Mouse (Mus musculus) bone marrow macrophage, adult 2 months (primary cell): Measurements from ENCODE around the gene Ncoa3. TPM values are rescaled to one million over a fixed set of nuclear protein-coding genes. Genes with fewer than 3 reads are reported as not detected.

Source experiments
- H3K27ac ChIP-seq: 2 replicates; pipeline ENCODE4 v1.5.1; 2012; ENCODE audit warnings: low read depth, low read length; ENCODE audit not compliant: insufficient read depth
- H3K4me1 ChIP-seq: 2 replicates; pipeline ENCODE4 v1.6.1; 2012; ENCODE audit warnings: low read length; ENCODE audit not compliant: control insufficient read depth, insufficient read depth
- H3K4me3 ChIP-seq: 2 replicates; pipeline ENCODE4 v1.5.1; 2012; ENCODE audit warnings: mild to moderate bottlenecking, low read length, moderate library complexity; ENCODE audit not compliant: insufficient read depth
- CTCF ChIP-seq: IDR thresholded peaks from 2 replicates; pipeline ENCODE4 v1.5.1; 2012; ENCODE audit warnings: low read depth, mild to moderate bottlenecking, low read length, moderate library complexity
- POLR2A ChIP-seq: IDR thresholded peaks from 2 replicates; pipeline ENCODE4 v1.6.1; 2012; ENCODE audit warnings: mild to moderate bottlenecking, low read depth, low read length, borderline replicate concordance
- polyA plus RNA-seq: library from polyadenylated mRNA; stranded (reverse); fragments of >200 nt; gene quantifications from 2 replicates; pipeline ENCODE4 v1.2.4, GENCODE M21; 2012; ENCODE audit not compliant: missing spikeins, insufficient read depth, insufficient read length

Ncoa3 gene
- polyA plus RNA-seq, 1 experiment, result 119 TPM

DNA sequence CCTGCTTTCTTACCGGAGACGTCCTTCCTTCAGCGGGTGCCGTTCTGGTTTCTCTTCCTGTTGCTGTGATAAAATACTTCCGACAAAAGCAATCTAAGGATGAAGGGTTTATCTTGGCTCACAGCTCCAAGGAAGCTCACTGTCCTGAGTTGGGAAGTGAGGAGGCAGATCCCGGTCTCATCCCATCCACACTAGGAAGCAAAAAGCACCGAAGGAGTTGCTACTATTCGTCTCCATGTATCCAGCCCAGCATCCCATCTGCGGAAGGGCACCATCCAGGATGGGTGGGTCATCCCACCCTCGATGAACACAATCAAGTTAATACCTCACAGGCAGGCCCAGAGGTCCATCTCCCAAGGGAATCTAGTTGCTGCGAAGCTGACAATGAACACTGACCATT is 6.9 kb upstream of the Ncoa3 start:
- Histone ChIP-seq H3K4me3 (no peak overlapping the region), H3K27ac (no peak overlapping the region), H3K4me1 (peaks cover 52% of the 10 kb centered on the region)
- no peak for TF ChIP-seq POLR2A
- no peak for TF ChIP-seq CTCF

- no peak; the same call in 1 of the 2 replicates for TF ChIP-seq POLR2A
- TF ChIP-seq CTCF, result no peak
- Histone ChIP-seq H3K27ac (peak overlapping the region; percentile 87), H3K4me1 (peaks cover 51% of the 10 kb centered on the region), H3K4me3 (peak overlapping the region; percentile 51)
These were observed 5.4 kb upstream of the Ncoa3 start for GRCm38 (mm10) chr2:165986921-165987453.

DNA sequence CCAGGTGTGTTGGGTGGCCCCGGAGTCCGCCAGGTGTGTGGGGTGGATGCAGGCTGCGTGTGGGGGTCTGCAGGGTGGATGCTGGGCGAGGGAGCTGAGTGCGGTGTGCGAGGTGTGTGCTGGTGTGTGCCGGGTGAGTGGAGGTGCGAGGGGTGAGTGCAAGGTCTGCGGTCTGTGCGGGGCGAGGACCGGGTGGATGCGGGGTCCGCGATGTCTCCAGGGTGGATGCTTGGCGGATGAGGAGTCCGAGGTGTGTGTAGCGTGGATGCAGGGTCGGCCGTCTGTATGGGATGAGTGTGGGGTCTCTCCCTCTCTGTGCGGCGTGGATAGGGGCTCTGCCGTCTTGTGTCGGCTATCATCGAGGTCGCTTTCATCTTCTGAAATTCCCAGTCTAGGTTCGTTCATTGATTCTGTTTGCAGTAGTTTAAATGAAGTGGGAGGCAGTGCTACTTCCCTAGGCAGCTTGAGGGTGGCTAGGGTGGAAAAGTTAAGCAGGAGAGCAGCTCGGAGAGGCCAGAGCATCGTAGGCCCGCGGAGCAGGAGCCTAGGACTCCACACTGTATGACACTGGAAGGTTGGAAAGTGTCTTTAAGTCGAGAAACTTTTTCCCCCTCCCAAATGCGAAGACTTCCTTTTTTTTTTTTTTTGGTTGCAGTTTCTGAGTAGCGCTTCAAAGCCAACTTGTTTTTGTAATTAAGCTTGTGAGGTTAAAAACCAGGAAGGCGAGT is 901 bp downstream of the Ncoa3 start:
- Histone ChIP-seq H3K4me1 (peaks cover 46% of the 10 kb centered on the region), H3K4me3 (peak overlapping the region; percentile 89), H3K27ac (peak overlapping the region; percentile 83)
- TF ChIP-seq POLR2A, result no peak; the same call in 1 of the 2 replicates
- TF ChIP-seq CTCF, result no peak

GRCm38 (mm10) chr2:165994341-165994740 is 1.9 kb downstream of the Ncoa3 start:
- peaks cover 56% of the 10 kb centered on the region for H3K4me1 ChIP-seq
- H3K4me3 ChIP-seq, result peak overlapping the region; percentile 89
- TF ChIP-seq CTCF (peak; percentile 16; the same call in 1 of the 2 replicates), POLR2A (no peak)
- H3K27ac ChIP-seq, result peak overlapping the region; percentile 83

DNA sequence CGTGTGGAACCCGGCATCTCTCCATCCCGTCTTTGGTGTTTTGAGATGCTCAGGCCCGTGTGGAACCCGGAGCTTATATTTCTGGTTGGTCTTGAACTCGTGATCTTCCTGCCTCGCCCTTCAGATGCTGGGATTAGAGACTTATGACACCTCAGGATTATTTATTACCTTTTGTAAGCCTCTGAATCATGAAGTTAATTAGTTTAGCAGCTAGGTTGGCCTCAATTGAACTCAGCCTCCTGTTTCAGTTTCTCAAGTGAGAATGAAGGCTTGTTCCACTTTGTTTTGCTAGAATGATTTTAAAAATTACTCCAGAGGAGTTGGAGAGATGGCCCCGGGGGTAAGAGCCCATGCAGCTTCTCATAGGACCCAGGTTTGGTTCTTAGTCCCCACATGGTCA is 3.3 kb downstream of the Ncoa3 start:
- Histone ChIP-seq H3K27ac (no peak overlapping the region), H3K4me1 (peaks cover 63% of the 10 kb centered on the region), H3K4me3 (no peak overlapping the region)
- TF ChIP-seq CTCF (no peak), POLR2A (no peak)

DNA sequence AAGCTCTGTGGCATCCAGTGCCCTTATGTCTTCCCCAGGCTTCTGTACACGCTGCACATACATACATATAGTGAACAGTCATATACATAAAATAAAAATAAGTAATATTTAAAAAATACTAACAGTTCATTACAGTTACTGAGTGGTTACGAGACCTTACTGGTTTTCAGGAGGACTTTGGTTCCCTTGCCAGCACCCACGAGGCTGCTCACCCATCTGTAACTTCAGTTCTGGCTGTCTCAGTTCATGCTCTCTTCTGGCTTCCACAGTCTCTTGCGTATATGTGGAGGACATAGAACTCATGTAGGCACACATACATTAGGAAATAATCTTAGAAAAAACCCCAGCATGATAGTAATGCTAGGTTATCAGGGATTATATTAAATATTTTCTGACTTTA is 3.7 kb downstream of the Ncoa3 start:
- no peak for TF ChIP-seq POLR2A
- no peak for TF ChIP-seq CTCF
- Histone ChIP-seq H3K4me1 (peaks cover 64% of the 10 kb centered on the region), H3K27ac (no peak overlapping the region), H3K4me3 (no peak overlapping the region)

GRCm38 (mm10) chr2:165997256-165997967 is 5.0 kb downstream of the Ncoa3 start:
- Histone ChIP-seq H3K4me1 (peaks cover 69% of the 10 kb centered on the region), H3K4me3 (no peak overlapping the region), H3K27ac (peak overlapping the region; percentile 52)
- TF ChIP-seq POLR2A, result no peak
- TF ChIP-seq CTCF, result peak; percentile 25; the same call in 1 of the 2 replicates

DNA sequence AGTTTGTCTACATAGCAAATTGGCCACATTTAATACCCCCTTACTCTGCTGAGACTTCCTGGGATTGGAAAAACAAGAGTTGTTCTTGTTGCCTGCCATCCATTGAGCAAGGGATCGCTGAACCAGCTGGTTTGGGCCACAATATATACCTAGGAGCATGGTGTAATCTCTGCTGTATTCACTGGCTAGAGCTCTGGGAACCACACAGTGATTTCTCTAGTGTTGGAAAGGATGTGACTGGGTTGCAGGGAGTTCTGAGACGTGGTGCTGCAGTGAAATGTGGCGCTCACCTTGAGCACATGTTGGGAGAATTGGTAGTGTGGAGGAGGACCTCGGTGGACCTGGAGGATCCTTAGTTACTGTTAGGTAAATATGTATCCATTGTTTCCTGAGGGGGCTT is 6.5 kb downstream of the Ncoa3 start:
- TF ChIP-seq POLR2A, result no peak
- no peak for TF ChIP-seq CTCF
- no peak overlapping the region for H3K4me3 ChIP-seq
- H3K4me1 ChIP-seq, result peaks cover 72% of the 10 kb centered on the region
- no peak overlapping the region for H3K27ac ChIP-seq

GRCm38 (mm10) chr2:165999790-166000189 is 7.4 kb downstream of the Ncoa3 start:
- Histone ChIP-seq H3K4me1 (peaks cover 70% of the 10 kb centered on the region), H3K27ac (no peak overlapping the region), H3K4me3 (no peak overlapping the region)
- TF ChIP-seq CTCF (no peak), POLR2A (no peak)

DNA sequence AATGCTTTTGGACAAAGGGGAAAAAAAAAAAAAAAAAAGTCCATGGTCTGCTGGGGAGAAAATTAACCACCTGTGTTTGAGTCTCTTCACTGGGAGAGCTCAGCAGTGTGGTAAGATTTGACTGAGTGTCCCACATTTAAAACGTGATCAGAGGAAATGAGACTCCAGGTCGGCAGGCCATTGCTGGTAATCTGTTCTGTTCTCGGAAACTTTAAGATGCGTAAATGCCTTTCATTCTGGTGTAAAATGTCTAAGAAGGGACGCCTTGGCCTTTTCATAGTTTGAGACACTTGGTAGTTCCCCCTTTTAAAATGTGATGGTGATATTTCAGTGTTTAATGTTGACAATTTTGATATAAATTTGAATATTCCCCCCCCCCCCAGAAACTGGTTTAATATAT is 7.8 kb downstream of the Ncoa3 start:
- H3K4me3 ChIP-seq, result no peak overlapping the region
- no peak overlapping the region for H3K27ac ChIP-seq
- TF ChIP-seq CTCF (no peak), POLR2A (no peak)
- H3K4me1 ChIP-seq, result peaks cover 68% of the 10 kb centered on the region
